Mouse (Mus musculus) CH12.LX (cell line): Measurements from ENCODE around the gene Bcorl1.

Source experiments
- CHD1 ChIP-seq: IDR thresholded peaks from 2 replicates; pipeline ENCODE4 v1.6.1; 2012; ENCODE audit warnings: low read depth, low read length, improper control_type of control experiment, inconsistent platforms
- CTCF ChIP-seq, 2 experiments: IDR thresholded peaks in 1 of 2; conservative IDR thresholded peaks in 1 of 2; 2 replicates each; pipeline ENCODE4 v1.5.1; 2011 to 2012; ENCODE audit warnings: low read depth in 2 of 2, low read length in 2 of 2, improper control_type of control experiment in 1 of 2, inconsistent platforms in 1 of 2, mild to moderate bottlenecking in 1 of 2, moderate library complexity in 1 of 2
- EP300 ChIP-seq: IDR thresholded peaks from 2 replicates; pipeline ENCODE4 v1.6.1; 2011; ENCODE audit warnings: low read length, improper control_type of control experiment
- MAFK ChIP-seq: IDR thresholded peaks from 2 replicates; pipeline ENCODE4 v1.6.1; 2011; ENCODE audit warnings: low read length, improper control_type of control experiment; ENCODE audit not compliant: insufficient replicate concordance
- MEF2A ChIP-seq: IDR thresholded peaks from 2 replicates; pipeline ENCODE4 v1.6.1; 2014; ENCODE audit warnings: low read depth, mild to moderate bottlenecking, inconsistent platforms, low read length, improper control_type of control experiment, borderline replicate concordance
- NELFE ChIP-seq: IDR thresholded peaks from 2 replicates; pipeline ENCODE4 v1.6.1; 2011; ENCODE audit warnings: low read depth, low read length, improper control_type of control experiment
- POLR2A ChIP-seq: IDR thresholded peaks from 2 replicates; pipeline ENCODE4 v1.6.1; 2011; ENCODE audit warnings: low read depth, mild to moderate bottlenecking, improper control_type of control experiment, low read length
- RAD21 ChIP-seq: IDR thresholded peaks from 2 replicates; pipeline ENCODE4 v1.6.1; 2011; ENCODE audit warnings: low read depth, mild to moderate bottlenecking, low read length, improper control_type of control experiment, moderate library complexity
- RCOR1 ChIP-seq: conservative IDR thresholded peaks from 2 replicates; pipeline ENCODE4 v1.6.1; 2012; ENCODE audit warnings: low read depth, mild to moderate bottlenecking, inconsistent platforms, low read length, improper control_type of control experiment
- TCF12 ChIP-seq: IDR thresholded peaks from 2 replicates; pipeline ENCODE4 v1.6.1; 2014; ENCODE audit warnings: low read depth, mild to moderate bottlenecking, inconsistent platforms, low read length, improper control_type of control experiment
- UBTF ChIP-seq: IDR thresholded peaks from 2 replicates; pipeline ENCODE4 v1.6.1; 2012; ENCODE audit warnings: low read depth, mild to moderate bottlenecking, inconsistent platforms, low read length, improper control_type of control experiment, moderate library complexity
- ZKSCAN1 ChIP-seq: IDR thresholded peaks from 2 replicates; pipeline ENCODE4 v1.6.1; 2012; ENCODE audit warnings: low read depth, inconsistent platforms, low read length, improper control_type of control experiment, borderline replicate concordance
- ZNF384 ChIP-seq: IDR thresholded peaks from 2 replicates; pipeline ENCODE4 v1.6.1; 2012; ENCODE audit warnings: low read depth, low read length, improper control_type of control experiment, inconsistent platforms

- no peak for TF ChIP-seq EP300
- no peak for TF ChIP-seq CTCF (conservative IDR thresholded peaks at IDR 0.05 in 1 of 2, IDR thresholded peaks at IDR 0.05 in 1 of 2; ENCODE audit: low read depth in 2 of 2, low read length in 2 of 2)
- TF ChIP-seq MEF2A, result no peak
- TF ChIP-seq UBTF, result no peak
- TF ChIP-seq POLR2A, result no peak
- no peak for TF ChIP-seq NELFE
- no peak for TF ChIP-seq ZNF384
- TF ChIP-seq RAD21, result no peak
- TF ChIP-seq ZKSCAN1, result no peak
- TF ChIP-seq RCOR1, result no peak
- TF ChIP-seq TCF12, result no peak
- TF ChIP-seq MAFK, result no peak
- no peak for TF ChIP-seq CHD1
These were observed 93.1 kb downstream of the Bcorl1 start for GRCm38 (mm10) chrX:48434251-48434650.
